Mouse (Mus musculus) ES-E14 (cell line): ENCODE measurements around the gene Ptprn2.

ENCODE experiments used
- CHD2 ChIP-seq: IDR thresholded peaks from 2 replicates; pipeline ENCODE4 v1.6.1; 2014; ENCODE audit warnings: mild to moderate bottlenecking, low read depth, low read length, inconsistent platforms
- HCFC1 ChIP-seq: IDR thresholded peaks from 2 replicates; pipeline ENCODE4 v1.6.1; 2012; ENCODE audit warnings: low read length, inconsistent platforms, borderline replicate concordance; ENCODE audit not compliant: insufficient read depth
- MAFK ChIP-seq: IDR thresholded peaks from 2 replicates; pipeline ENCODE4 v1.6.1; 2014; ENCODE audit warnings: mild to moderate bottlenecking, low read depth, low read length, inconsistent platforms; ENCODE audit not compliant: insufficient read depth
- ZC3H11A ChIP-seq: IDR thresholded peaks from 2 replicates; pipeline ENCODE4 v1.6.1; 2012; ENCODE audit warnings: low read depth, mild to moderate bottlenecking, inconsistent platforms, low read length, borderline replicate concordance
- ZNF384 ChIP-seq: IDR thresholded peaks from 2 replicates; pipeline ENCODE4 v1.6.1; 2012; ENCODE audit warnings: low read depth, low read length, inconsistent platforms

GRCm38 (mm10) chr12:116436125-116436524 is 49.4 kb upstream of the Ptprn2 start:
- TF ChIP-seq MAFK (no peak), CHD2 (no peak), ZC3H11A (no peak), ZNF384 (no peak), HCFC1 (no peak)
